Mouse (Mus musculus): Measurements from ENCODE around the gene Usp6nl. TPM values are rescaled to one million over a fixed set of nuclear protein-coding genes. Genes with fewer than 3 reads are reported as not detected.
A peak's percentile ranks its signal among the peaks of the same experiment; 100 is the strongest.

Usp6nl gene
- 10 to 100 TPM; 30.1 to 30.7 TPM for total RNA-seq (2021)

GRCm38 (mm10) chr2:6322376-6322901, at the start of gene Usp6nl:
Usp6nl (plus strand) TSS chr2:6322667.
- intact Hi-C loops (cut with DNase I), result loop anchor here (2.0 kb wide), 1 partner anchor 102 kb away; no protein-coding TSS in a partner anchor

GRCm38 (mm10) chr2:6273392-6273845, 49.0 kb upstream of the Usp6nl start:
- intact Hi-C loops (cut with DNase I), result no loop called here
- peak; percentile 28 to 65 for DNase-seq (ENCODE audit: extremely low spot score in 1 of 2, low spot score in 2 of 2)

More at GRCm38 (mm10) chr2:6322376-6322901, at the start of gene Usp6nl:
- DNase-seq (ENCODE audit: extremely low spot score in 1 of 2, low spot score in 2 of 2), result peak; percentile 45 to 94

DNA sequence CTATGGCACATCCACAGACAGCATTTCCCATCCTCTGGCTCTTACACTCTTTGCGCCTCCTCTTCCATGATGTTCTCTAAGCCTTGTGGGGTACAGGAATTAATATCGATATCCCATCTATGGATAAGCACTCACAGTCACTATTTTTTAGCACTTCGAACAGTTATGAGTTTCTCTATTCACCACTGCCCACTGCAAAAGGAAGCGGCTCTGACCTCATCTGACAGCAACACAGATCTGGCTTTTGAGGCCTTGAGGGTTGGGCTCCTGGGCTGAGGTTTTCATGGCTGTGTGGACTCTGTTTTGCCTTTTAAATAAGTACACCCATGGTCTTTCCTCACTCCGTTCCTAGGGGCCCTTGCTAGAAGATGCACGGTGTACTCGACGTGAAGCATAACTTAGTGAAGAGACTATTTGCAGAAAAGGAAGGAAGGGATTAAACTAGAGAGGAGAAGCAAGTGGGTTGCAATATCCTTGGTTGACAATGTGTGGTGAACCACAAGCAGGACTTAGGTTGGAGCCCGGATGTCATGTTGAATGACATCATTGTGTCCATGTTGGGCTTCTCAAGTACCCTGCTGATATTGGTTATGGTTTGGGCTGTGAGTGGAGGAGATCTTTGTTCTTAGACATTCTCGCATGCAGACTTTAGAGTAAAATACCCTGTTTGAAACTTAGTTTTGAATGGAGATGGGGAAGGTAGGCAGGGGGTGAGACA, 43.5 kb upstream of the Usp6nl start:
- intact Hi-C loops (cut with DNase I), result no loop called here
- DNase-seq (ENCODE audit: extremely low spot score in 1 of 2, low spot score in 2 of 2), result no peak

GRCm38 (mm10) chr2:6279614-6280301, 42.7 kb upstream of the Usp6nl start:
- intact Hi-C loops (cut with DNase I), result no loop called here

GRCm38 (mm10) chr2:6283569-6283968, 38.9 kb upstream of the Usp6nl start:
- DNase-seq (ENCODE audit: extremely low spot score in 1 of 2, low spot score in 2 of 2), result no peak
- intact Hi-C loops (cut with DNase I), result no loop called here

More at GRCm38 (mm10) chr2:6279614-6280301, 42.7 kb upstream of the Usp6nl start:
- DNase-seq (ENCODE audit: extremely low spot score in 1 of 2, low spot score in 2 of 2), result no peak

GRCm38 (mm10) chr2:6284784-6285183, 37.7 kb upstream of the Usp6nl start:
- no peak for DNase-seq (ENCODE audit: extremely low spot score in 1 of 2, low spot score in 2 of 2)
- intact Hi-C loops (cut with DNase I), result no loop called here

- no peak for DNase-seq (ENCODE audit: extremely low spot score in 1 of 2, low spot score in 2 of 2)
- intact Hi-C loops (cut with DNase I), result no loop called here
These were observed 36.7 kb upstream of the Usp6nl start for GRCm38 (mm10) chr2:6285794-6286193.

- intact Hi-C loops (cut with DNase I), result no loop called here
- DNase-seq (ENCODE audit: extremely low spot score in 1 of 2, low spot score in 2 of 2), result no peak
These were observed 28.5 kb upstream of the Usp6nl start for GRCm38 (mm10) chr2:6293825-6294444.

- intact Hi-C loops (cut with DNase I), result no loop called here
- DNase-seq (ENCODE audit: extremely low spot score in 1 of 2, low spot score in 2 of 2), result peak in 1 of 2 experiments; percentile 49
These were observed 27.4 kb upstream of the Usp6nl start for GRCm38 (mm10) chr2:6294993-6295628.

DNA sequence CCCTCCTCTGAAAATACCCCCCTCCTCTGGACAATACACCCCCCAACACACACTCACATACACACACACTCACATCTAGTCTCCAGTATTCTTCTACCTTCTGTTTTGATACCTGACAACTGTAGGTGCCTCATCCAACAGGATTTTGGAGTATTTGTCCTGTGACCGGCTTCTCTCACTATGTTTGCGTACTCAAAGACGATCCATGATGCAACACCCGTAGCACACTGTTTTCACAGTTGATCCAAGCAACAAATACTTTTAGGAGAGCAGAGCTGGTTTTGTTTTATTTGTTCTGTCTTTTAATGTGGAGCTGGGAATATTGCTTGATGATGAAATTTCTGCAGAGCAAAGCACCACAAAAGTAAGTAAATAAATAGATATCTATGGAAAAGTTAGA, 17.7 kb upstream of the Usp6nl start:
- no peak for DNase-seq (ENCODE audit: extremely low spot score in 1 of 2, low spot score in 2 of 2)
- intact Hi-C loops (cut with DNase I), result no loop called here

DNA sequence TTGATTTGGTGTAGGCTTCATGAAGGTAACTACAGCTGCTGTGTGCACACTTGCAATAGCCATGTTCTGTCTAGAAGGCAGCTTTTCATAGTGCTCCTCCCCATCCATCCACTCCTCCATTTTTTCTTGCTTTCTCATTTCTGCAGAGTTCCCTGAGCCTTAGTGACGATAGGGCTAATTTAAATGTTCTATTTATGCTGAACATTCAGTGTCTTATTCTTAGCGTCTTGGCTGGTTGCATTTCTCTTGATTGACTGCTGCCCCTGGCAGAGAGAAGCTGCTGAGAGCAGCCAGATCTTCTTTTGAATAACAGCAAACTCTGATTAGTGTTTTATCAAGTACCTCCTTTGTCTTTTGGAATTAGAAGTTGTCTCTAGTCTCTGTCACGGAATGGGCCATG, 15.6 kb upstream of the Usp6nl start:
- intact Hi-C loops (cut with DNase I), result no loop called here
- peak in 1 of 2 experiments; percentile 15 for DNase-seq (ENCODE audit: extremely low spot score in 1 of 2, low spot score in 2 of 2)

- intact Hi-C loops (cut with DNase I), result no loop called here
- DNase-seq (ENCODE audit: extremely low spot score in 1 of 2, low spot score in 2 of 2), result no peak
These were observed 13.1 kb upstream of the Usp6nl start for GRCm38 (mm10) chr2:6309373-6309821.

- no peak for DNase-seq (ENCODE audit: extremely low spot score in 1 of 2, low spot score in 2 of 2)
These were observed 9.7 kb upstream of the Usp6nl start for GRCm38 (mm10) chr2:6312764-6313163.

GRCm38 (mm10) chr2:6313733-6314132, 8.7 kb upstream of the Usp6nl start:
- no peak for DNase-seq (ENCODE audit: extremely low spot score in 1 of 2, low spot score in 2 of 2)
- intact Hi-C loops (cut with DNase I), result no loop called here

More at GRCm38 (mm10) chr2:6312764-6313163, 9.7 kb upstream of the Usp6nl start:
- intact Hi-C loops (cut with DNase I), result no loop called here

DNA sequence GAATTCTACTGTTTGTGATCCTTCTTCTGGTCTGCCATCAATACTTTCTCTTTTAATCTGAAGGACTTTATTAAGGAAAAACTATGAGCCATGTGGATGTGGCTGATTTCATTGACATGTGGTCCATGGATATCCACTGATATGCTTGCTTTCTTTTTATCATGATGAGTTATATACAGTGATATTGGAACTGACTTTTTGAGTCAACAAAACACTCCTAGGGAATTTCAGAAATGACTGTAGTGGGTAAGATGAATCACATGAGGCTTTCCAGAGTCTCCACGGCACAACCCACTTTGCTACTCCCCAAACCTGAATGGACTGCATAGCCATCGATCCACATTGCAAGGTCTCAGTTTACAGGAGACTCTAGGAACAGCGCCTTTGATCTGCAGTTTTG, 2.3 kb upstream of the Usp6nl start:
- no peak for DNase-seq (ENCODE audit: extremely low spot score in 1 of 2, low spot score in 2 of 2)
- intact Hi-C loops (cut with DNase I), result no loop called here

DNA sequence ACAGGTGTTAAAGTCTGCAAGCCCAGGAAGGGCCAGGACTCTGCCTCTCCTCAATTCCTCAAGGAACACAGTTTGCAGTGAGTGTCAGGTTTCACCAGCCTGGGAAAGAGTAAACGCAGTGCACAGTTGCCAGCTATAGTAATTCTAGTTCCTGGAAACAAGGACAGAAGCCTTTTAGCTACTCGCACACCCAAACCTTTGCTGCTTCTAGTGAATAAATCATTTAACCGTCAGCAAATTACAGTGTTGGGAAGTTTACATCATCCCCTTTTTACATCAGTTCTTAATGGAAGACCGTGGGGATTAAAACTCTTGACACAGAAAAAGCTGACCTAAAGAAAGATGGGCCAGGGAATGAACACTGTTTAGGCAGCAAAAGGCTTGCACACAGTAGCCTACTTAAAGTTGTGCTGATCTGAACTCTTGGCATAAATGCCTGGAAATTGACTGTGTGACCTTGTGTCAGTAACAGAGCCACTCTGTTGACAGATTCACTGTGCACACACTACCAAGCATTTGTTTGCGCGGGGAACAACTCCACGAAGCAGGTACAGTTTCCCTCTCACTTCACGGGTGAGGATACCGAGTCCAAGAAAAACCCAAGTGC, 595 bp upstream of the Usp6nl start:
- intact Hi-C loops (cut with DNase I), result loop anchor here (2.0 kb wide), 1 partner anchor 101 kb away; no protein-coding TSS in a partner anchor
- DNase-seq (ENCODE audit: extremely low spot score in 1 of 2, low spot score in 2 of 2), result no peak

DNA sequence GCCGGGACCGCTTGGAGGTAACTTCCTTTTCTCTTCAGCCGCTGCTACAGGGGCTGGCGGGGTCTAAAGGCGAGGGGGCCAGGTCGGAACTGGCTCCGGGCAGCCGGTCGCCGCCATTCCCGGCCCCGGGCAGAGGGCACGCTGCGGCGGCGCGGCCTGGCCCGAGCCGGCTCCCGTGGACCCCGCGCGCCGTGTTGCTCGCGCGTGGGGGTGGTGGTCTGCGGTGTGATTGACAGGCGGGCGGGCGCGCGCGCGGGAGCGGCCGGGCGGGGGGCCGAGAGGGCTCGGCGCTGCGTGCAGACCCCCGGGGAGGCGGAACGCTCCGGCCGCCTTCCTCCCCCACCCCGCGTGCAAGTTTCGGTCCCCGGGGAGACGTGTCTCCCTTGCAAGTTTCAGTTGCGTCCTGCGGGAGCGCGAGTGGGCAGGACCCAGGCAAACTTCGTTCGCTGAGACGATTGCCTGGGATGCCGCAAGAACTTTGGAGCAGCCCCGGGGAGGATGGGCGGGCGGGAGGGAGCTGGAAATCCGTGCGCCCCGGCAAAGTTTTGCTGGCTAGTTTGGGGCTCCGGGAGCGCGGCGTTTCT, 563 bp downstream of the Usp6nl start:
- intact Hi-C loops (cut with DNase I), result loop anchor here (2.0 kb wide), 1 partner anchor 102 kb away; no protein-coding TSS in a partner anchor
- peak; percentile 22 to 82 for DNase-seq (ENCODE audit: extremely low spot score in 1 of 2, low spot score in 2 of 2)

- intact Hi-C loops (cut with DNase I), result loop anchor here (1.0 kb wide), 1 partner anchor 12 kb away; no protein-coding TSS in a partner anchor
- DNase-seq (ENCODE audit: extremely low spot score in 1 of 2, low spot score in 2 of 2), result no peak
These were observed 3.2 kb downstream of the Usp6nl start for GRCm38 (mm10) chr2:6325646-6326045.
